Mouse (Mus musculus): ENCODE results near the gene Srm.

GRCm38 (mm10) chr4:148604141-148604540 is 12.8 kb downstream of the Srm start:
- no peak for TF ChIP-seq POLR2A (IDR thresholded peaks at IDR 0.05; ENCODE audit: low read depth, low read length)
- TF ChIP-seq ZMIZ1 (IDR thresholded peaks at IDR 0.05; ENCODE audit: low read depth, low read length) = no peak
- TF ChIP-seq CTCF (conservative IDR thresholded peaks at IDR 0.05 in 1 of 2, IDR thresholded peaks at IDR 0.05 in 1 of 2; ENCODE audit: low read depth in 2 of 2, low read length in 2 of 2) = no peak
- TF ChIP-seq HCFC1 (IDR thresholded peaks at IDR 0.05; ENCODE audit: low read depth, low read length) = no peak
- TF ChIP-seq TBP (conservative IDR thresholded peaks at IDR 0.05; ENCODE audit: low read depth, low read length) = no peak
- TF ChIP-seq POLR2AphosphoS2 (IDR thresholded peaks at IDR 0.05; ENCODE audit: low read depth, low read length) = no peak
- TF ChIP-seq ZKSCAN1 (IDR thresholded peaks at IDR 0.05; ENCODE audit: borderline replicate concordance, low read depth, low read length) = no peak
- TF ChIP-seq ZC3H11A (IDR thresholded peaks at IDR 0.05; ENCODE audit: low read depth, low read length) = no peak
- no peak for TF ChIP-seq EP300 (IDR thresholded peaks at IDR 0.05; ENCODE audit: low read length)
- no peak for TF ChIP-seq ZNF384 (IDR thresholded peaks at IDR 0.05; ENCODE audit: low read depth, low read length)
- no peak for TF ChIP-seq ELF1 (IDR thresholded peaks at IDR 0.05; ENCODE audit: low read depth, low read length)
- no peak for TF ChIP-seq USF2 (conservative IDR thresholded peaks at IDR 0.05; ENCODE audit: low read depth, low read length)
- TF ChIP-seq SMC3 (IDR thresholded peaks at IDR 0.05; ENCODE audit: low read depth, low read length) = no peak

Data from CH12.LX (cell line).